Mouse (Mus musculus) MN1 (cell line): ENCODE measurements at regions not wholly inside any gene's neighbourhood (a gene's known extent, or its start where the extent isn't known, plus 50 kb on each side); places are given as distances from the start of the nearest gene placed in this dataset.

ENCODE experiments used
- DNase-seq: peaks from one replicate; pipeline ENCODE4 v3.0.0-alpha.2; 2016; ENCODE audit warnings: low spot score

DNA sequence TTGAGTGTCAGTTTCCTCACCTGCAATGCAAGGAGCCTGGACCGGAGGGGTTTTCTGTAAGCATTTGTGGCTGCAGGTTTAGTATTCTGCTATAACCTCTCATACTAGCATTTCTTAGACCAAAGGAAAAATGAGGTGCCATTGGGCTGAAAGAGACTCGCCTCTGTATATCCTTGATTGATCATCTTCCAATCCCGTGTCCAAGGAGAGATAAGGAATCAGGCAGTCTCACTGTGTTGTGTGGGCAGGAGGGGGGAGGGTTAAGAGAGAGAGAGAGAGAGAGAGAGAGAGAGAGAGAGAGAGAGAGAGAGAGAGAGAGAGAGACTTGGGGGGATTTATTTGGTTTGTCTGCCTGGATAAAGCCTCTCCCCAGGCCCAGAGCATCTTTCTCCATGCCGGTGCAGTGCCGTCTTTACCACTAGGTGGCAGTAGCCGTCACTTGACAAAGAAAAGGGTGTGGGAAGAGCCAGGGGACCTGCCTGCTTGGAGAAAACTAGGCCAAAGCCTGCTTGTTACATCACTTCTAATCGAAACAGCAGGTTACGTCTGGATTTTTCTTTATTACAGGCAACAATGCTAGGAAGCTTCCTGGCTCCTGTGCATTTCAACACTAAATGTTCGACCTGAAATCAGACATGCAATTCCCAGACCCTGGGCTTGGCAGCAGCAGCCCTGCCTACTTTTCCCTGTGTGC lies 56.1 kb upstream of the Ces5a start:
- peak; percentile 88 for DNase-seq

DNA sequence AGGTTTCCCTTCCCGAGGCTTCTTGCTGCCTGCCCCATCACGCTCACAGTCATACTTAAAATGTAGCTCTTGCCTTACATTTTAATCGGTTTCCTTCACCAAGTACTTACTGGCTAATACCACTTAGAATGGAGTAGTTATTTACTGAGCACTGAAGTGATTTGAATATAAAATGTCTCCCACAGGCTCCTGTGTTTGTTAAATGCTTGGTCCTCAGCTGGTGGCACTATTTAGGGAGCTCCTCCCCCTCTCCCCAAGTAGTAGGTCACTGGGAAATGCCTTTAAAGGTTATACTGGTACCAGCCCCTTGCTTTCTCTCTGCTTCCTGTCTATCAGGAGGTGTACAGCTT lies 56.6 kb upstream of the Ces5a start:
- DNase-seq = no peak

DNA sequence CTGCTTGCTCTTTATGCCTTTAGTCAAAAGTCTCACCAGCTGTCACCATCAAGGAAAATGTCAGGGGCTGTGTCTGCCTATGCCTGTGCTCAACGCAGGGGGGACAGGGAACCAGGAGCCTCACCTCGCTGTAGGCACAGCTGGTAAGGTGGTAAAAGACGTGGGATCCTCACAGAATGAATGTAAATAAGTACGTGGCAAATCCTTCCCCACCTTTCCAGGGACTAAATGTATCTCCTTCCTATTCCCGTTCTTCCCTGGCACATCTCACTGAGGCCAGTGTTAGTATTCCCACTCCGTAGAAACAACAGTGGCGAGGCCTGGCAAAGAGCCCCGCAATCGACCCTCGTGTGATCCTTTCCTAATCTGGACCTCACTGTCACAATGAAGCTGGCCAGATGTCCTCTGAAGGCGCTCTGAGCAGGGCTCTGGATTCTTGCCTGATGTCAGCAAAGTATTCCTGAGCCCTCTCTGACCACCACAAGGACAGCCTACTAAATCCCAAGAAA lies 63.0 kb upstream of the Ces5a start:
- peak; percentile 65 for DNase-seq

DNA sequence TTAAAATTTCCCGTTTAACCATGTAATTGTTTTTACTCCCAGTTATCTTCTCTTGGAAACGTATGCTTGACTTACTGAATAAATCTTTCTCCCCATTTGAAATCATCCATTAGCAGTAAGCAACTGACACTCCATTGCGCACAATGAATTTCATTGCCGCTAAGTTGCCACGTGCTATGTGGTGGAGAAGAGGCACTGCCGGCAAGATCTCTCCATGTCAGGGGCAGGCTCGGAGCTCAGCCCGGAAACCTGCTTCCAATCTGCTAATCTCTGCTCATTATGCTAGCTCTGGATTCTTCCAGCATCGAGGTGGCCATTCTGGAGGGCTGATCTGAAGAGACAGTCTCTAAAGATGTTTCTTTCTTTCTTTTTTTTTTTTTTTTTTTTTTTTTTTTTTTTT lies 63.7 kb upstream of the Ces5a start:
- DNase-seq = peak; percentile 35

DNA sequence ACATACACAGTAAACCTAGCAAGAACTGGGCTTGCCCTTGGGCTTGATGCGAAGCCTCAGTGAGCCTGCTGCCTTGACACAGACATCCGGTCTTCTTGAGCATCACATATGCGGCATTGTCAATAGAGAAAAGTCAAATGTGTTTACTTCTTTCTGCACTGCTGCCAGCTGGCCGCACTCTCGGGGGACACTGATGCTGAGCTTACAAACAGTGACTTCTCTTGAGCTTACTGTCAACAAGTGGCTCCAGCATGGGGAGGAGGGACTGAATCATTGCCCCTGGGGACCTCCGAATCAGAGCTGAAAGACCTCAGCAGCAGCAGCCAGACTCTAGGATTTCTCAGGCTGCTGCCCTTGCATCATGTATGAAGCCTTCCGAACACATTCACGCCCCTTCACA lies 64.1 kb upstream of the Ces5a start:
- peak; percentile 49 for DNase-seq

DNA sequence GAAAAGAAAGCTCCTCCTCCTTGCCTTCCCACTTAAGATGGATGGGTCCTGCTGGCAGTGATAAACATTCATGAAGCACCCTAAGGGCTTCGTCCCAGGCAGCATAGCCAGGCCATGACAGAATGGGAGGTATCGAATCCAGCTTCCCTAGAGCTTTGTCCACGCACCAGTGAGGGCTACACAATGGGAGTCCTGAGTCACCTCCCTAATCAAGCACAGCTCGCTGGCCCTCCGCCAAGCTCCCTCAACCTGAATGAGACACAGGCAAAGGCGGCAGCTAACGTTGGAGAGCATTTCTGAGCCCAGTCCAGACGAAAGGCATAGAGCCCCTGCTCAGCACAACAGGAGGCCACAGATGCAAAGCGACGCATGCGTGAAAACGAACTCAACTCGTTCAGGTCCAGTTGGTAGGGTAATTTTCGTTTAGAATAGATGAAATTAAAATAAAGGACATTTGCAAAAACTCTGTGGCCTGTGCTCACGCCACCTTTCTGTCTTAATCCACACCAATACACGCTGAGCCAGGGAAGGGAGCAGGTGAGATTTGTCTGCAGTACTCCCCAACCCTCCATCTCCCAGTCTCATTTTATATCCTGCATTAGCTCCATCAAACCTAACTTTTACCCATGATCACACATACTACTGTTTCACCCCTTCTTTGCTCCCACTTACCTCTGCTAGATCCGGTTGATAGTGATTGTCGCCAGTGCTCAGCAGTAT lies 91.3 kb upstream of the Ces5a start:
- peak; percentile 49 for DNase-seq

DNA sequence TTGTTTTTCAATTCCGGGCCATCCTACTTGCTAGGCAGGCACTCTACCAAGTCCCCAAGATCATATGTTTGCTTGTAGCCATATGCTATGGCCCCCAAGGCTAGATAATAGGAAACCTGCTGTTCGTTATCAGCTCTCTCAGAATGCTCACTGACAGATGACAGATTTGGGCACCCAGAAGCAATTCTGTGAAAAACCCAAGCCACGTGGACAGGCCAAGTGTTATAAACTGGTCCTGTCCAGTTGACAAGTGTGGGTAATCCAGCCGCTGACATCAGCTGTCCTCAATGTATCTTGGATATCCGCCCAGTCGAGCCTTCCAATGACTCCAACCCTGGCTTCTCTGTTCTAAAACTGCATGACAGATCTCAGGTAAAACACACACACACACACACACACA lies 92.0 kb upstream of the Ces5a start:
- no peak for DNase-seq

DNA sequence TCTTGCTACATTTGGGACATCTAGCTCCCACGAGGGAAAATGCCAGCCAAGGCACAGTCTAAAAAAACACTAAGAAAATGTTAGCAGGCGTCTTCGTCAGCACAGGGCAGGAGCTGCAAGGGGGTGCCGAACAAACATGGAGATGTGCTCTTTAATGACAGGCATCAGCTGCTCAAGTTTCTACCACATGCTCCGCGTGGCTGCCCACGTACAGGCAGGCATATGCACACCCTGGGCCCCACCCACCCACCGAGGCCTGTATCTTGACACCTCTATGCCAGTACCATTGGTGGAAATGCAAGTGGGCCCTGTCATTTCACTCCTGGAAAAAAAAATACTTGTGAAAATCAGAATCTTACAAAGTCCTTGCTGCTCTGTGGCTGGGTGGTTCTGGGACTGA lies 97.3 kb upstream of the Ces5a start:
- no peak for DNase-seq

DNA sequence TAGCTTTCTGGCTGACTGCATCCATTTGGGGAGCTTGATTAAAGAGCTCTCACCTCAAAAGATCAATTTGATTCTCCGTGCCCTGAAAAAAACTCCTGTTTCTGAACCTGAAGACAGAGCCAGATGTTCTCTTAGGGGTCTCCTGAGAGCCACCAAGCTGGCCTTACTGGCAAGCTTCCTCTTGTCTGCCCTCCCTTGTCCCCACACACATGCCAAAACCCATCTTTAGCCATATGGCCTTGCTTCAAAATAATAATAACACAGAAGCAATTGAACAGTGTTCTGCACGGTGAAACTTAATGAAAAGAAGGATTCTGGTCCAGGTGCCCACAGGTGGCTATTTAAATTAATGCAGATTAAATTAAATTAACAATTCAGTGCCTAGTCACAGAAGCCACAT lies 107.1 kb upstream of the Ces5a start:
- DNase-seq = no peak

DNA sequence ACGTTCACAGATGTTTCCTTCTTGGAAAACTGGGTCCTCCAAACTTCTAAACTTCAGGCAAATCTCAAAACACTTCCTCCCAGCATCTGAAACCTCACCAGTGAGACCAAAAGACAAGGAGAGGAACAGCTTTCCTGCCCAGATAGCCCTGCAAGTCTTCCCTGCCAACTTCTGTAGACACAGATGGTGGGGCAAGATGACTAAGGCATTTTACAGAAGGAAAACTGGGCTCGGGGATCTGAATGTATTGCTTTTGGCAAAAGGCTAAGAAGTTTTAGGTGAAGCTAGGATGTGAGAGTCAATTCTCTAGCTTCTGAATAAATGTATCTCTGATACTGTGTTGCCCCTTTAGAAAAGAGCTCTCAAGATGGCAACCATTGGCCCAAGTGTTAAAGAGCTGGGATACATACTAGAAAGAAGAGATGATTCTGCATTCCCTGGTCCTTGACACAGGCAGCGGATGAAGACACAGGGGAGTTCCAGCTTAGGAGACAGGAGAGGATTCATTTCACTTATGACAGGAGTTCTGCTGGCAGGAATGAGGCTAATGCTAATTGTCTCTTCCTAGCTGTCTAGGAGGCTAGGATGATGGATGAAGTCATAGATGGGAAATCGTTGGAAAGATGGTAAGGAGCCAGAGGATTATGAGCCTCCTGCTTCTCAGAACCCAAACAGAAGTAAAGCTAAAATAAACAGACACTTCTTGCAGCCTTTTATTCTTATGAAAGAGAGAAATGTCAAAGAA lies 108.0 kb upstream of the Ces5a start:
- no peak for DNase-seq

DNA sequence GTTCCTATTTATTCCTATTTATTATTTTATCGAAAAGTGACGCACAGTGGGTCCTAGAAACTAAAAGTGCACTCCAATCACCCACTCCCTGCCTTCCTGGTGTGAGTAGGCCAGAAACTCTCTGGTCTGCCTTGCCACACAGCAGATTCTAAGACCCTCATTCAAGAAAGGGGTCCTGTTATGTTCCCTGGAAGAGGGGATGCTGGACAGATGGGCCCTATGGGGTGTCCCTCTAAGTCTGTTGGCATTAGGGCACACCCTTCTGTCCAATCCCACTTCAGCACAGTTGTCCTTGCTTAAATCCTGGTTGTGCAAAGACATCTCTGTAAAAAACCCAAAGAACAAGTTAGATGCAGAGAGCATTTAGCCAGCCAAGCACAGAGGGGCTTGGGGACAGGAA lies 117.8 kb upstream of the Ces5a start:
- no peak for DNase-seq

DNA sequence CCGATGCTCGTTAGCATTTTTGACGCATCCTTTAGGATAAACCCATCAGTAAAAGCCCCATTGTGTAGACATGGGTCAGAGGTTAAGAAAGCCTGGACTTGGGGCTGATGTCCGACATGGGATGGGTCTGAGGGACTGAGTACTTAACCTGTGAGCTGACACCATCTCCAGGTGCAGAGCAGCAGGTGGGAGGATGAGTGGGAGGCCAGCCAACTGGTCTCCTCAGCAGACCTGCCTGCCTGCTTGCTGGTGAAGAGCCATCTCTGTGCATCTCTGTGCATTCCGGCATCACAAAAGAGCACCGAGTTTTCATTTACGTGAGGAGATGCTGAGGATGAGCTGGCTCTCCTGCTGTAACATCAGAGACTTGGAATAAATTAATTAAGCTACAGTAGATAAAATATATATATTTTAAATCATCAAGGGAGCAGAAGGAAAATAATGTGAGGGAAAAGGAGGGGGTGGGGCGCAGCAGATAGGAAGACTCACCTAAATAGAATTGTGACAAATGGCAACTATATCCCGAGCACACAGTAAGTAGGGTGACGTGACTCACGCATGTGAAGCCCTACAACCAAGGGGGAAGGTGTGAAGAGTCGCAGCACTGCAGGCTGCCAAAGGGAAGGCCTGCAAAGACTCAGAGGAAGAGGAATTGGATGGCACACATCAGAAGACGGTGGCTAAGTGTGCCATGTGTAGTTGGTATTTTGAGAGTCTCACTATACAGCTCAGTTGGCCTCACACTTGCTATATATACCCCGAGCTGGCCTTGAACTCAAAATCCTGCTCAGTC lies 118.5 kb upstream of the Ces5a start:
- DNase-seq = no peak

DNA sequence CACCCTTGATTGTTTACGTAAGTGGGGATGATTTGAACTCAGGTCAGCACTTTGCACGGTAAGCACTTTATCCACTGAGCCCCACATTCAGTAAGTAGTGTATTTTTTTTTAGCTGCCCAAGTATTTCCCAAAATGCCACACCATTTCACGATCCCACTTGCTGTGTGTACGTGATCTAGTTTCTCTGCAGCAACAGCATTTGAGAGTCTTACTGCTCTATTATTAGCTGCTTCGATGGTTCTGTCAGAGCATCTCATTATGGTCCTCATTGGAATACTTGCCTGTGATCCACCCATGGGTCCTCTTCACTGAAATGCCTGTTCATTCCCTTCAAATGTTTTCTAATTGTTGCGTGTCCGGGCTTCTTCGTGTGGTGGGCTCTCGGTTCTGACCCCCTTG lies 120.1 kb upstream of the Ces5a start:
- DNase-seq = no peak

DNA sequence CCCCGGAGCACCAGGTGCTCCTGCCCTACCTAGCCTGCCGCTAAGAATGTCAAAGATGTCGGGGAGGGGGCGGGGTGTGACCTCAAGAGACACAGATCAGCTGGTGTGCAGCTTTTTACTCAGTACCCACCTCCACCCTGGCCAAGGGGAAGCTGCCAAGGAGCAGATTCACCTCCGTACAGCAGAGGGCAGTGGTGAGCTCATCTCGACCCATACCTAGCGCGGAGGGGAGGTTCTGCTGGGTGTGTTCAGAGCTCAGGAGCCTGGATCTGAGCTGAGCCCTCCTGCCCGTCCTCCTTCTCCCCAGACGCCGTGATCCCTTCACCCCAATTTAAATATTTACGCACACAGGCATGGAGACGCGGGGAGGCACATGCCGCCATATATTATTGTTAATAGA lies 126.1 kb upstream of the Ces5a start:
- peak; percentile 85 for DNase-seq

DNA sequence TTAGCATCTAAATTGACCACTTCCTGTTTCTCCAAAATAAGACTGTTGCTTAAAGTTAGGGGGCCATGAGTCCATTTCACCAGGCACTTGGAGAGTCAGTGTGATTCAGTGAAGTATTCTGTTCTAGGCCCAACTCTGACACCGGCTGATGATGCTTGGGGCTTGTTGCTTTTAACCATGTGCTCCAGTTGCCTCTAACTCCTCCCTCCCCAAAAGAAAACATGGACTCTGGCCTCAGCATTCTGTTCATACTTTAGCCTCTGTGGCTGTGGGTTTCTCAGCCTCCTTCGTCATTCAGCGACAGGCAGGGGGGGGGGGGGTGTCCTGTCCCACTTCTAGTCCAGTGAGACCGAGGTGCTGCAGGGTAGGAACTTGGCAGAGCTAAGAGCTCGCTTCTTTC lies 126.6 kb upstream of the Ces5a start:
- no peak for DNase-seq

DNA sequence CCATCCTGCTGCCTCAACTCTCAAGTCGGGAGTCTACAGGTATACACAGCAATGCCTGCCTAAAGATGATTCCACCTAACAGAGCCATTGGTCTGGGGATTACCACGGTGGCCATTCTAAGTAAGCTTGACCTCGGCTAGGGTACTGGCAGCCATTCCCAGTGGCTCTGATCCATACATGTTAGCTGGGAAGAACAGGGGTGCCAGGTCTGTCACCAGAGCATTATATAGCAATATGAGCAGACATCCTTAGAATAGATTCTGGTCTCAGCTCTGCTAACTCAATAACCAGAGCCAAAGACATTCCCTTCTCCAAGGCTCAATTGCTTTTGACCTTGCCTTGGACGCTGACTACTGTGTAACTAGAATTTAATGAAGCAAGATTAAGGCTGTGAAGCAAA lies 128.2 kb upstream of the Ces5a start:
- DNase-seq = no peak

DNA sequence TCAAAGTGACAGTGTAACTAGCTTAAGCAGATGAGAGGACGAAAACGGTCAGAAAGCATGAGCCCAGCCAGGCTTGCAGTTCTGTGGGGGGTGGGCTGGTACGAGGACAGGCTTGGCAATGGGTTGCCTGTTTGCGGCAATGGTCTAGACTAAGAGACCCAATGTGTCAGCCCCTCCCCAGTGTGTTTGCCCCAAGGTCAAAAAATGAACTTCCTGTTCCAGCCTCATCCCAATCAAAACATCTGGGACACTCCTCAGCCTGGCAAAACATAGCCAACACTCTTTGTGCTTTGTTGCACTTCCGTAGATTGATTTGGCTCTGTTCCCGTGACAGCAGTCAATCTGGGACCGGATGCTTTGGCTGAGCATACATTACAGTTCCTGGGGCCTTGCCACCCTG lies 132.7 kb upstream of the Ces5a start:
- no peak for DNase-seq

DNA sequence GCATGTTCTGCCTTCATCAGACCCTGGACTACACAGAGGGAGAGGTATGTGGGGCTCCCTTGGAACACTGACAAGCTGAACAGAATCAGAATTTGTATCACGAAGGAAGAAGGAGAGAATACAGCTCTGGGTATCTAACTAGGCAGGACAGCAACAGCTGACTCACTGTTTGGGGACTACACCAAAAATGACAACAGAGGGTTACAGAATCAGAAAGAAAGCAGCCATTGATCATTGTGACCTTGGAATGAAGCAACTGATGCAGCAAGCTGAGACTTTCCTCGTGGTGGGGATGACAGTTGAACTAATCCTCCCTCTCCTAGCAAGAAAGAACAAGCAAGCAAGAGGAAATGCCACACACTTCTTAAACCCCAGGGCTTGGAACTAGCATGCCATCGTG lies 135.0 kb upstream of the Gnao1 start:
- no peak for DNase-seq

DNA sequence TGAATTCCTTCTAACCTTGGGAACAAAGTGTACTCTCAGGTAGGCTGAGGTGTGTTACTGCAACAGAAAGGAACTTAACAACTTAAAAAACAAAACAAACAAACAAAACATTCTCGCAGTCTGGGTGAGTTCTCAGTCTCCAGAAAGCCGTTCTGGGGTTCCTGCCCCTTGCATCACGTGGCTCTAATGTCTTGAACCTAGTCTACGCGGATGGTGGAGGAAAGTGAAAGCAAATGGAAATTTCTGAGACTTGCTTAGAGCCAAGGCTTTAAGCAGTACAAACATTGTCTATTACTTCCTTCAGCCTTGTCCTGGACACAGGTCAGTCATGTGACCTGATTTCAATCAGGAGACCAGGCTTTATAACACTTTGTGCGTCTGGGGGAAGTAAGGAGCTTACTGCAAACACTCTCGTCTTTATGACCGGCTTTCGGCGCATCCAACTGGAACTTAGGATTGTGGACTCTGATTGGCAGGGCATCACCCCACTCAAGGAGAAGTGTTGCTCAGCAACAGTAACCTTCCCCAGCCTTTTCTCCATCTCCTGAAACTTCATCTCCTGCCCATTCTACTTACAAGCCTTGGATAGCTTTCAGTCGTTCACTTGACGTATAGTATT lies 125.9 kb upstream of the Gnao1 start:
- peak; percentile 61 for DNase-seq

DNA sequence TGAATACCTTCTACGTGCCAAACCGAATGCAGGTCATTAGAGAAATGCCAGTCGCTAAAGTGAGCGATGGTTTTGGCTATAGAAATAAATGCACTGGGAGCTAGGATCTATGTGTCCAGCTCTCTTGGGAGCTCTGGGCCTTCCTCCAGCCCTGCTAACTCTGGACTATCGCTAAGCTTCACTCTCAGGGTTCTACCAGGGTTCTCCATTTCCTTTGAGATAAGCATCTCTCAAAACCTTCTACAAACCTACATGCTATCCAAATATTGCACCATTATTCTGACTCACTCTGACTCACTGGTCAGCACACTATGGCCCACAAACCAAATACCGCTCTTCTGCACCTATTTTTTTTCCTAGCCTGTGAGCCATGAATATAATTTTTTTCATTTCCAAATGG lies 125.4 kb upstream of the Gnao1 start:
- DNase-seq = peak; percentile 36

DNA sequence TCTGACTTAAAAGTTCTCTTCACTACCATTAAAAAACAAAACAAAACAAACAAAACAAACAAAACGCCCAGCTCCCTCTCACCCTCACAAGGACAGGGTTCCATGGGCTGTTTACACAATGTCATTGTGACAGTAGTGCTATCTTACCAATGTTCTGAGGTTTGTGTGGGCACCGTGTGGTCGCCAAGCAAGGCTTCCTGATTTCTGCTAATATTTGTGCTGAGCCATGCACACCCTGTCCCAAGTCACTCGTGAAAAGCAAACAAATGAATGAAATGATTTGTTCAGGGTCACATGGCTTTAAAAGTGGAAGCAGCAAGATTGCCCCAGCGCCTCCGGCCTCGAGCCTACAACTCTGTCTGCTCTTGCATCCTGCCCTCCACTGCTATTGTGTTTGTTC lies 120.9 kb upstream of the Gnao1 start:
- DNase-seq = no peak
